Mouse (Mus musculus): ENCODE measurements around the gene Pcgf2.

- no peak for TF ChIP-seq POLR2A (IDR thresholded peaks at IDR 0.05; ENCODE audit: extremely low read depth, insufficient read depth, low read length)
- TF ChIP-seq CTCF (IDR thresholded peaks at IDR 0.05; ENCODE audit: low read depth, low read length): no peak
These were observed 2.3 kb downstream of the Pcgf2 start for GRCm38 (mm10) chr11:97697891-97698529.

Measured in liver, adult 2 months (tissue).